Mouse (Mus musculus) heart, postnatal 36 days (tissue): ENCODE measurements around the gene Tmem126a. TPM values are rescaled to one million over a fixed set of nuclear protein-coding genes. Genes with fewer than 3 reads are reported as not detected.
A peak's percentile ranks its signal among the peaks of the same experiment; 100 is the strongest.

Source experiments
- DNase-seq, 2 experiments: peaks; one replicate each; pipeline ENCODE4 v3.0.0; 2021 to 2022
- intact Hi-C: fragments of 180-260 bp; cut with DNase I; formaldehyde crosslinking; loops from one replicate; pipeline ENCODE4 v1.15.1; 2025
- total RNA-seq, 2 experiments: library from RNA; stranded (reverse); gene quantifications; 2 replicates each; pipeline ENCODE4 v1.2.3; 2021

Gene Tmem126a
- total RNA-seq, 2 experiments from 2014 or later, result 120 to 136 TPM

DNA sequence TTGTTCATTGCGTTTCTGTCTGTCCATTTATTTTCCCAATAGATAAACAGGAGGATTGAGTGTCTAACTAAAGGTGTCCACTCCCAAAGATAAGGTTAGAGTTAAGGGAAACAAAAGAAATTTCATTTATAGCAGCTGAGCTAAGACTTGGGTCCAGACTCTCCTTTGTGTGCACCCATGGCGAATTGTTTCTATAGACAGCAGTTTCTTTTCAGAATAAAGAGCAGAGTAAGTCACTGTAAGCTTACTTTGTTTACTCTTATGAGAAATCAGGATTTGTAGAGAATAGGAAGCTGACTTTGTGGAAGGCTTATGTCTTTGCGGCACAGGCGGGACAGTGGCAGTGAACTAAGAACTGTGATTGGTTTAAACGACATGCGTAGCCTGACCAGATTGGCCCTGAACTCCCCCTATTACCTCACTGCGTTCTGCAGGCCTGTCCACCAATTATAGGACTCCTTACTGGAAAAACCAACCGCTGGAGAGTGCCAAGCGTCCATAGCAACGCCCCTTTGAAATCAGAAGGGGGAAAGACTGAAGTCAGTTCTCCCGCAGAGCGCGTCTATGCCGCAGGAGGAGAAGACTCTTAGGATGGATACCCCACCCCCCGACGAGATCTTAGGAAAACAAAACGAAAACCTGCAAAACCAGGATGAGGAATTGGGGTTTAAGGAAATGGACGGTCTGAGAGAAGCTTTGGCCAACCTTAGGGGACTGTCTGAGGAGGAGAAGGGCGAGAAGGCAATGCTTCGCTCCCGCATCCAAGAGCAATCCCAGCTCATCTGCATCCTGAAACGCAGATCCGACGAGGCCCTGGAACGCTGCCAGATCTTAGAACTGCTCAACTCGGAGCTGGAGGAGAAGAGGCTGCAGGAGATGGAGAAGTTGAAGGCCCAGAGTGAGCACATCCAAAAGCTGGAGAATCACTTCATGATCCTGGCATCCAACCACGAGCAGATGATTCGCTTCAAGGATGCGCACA lies 30.7 kb downstream of the Tmem126a start, which contains the start of gene Ccdc89:
Gene Ccdc89, plus strand, starts transcription at position 558 of the 982 bp plus-strand sequence.
- peak; percentile 75 to 78 for DNase-seq
- intact Hi-C loops, result loop anchor here (2.0 to 10.0 kb wide), 2 partner anchors 16 to 442 kb away; partner anchors contain the start of genes Crebzf and Eed

- DNase-seq, result peak; percentile 57 to 76
- intact Hi-C loops, result loop anchor here (1.0 to 5.0 kb wide), 4 partner anchors 11 to 413 kb away; partner anchors contain the start of gene Ccdc83
Observed at GRCm38 (mm10) chr7:90409934-90410333, 47.1 kb downstream of the Tmem126a start.

Other genes starting within 250 kb of the Tmem126a start
- gene Ccdc83, start 191.5 kb downstream of the Tmem126a start, total RNA-seq, result under 1 TPM; 0.24 to 0.28 TPM
- 1 to 10 TPM; 2.6 to 2.7 TPM for gene Sytl2, start 155.0 kb downstream of the Tmem126a start, total RNA-seq
- gene Ccdc89, start 30.7 kb downstream of the Tmem126a start, total RNA-seq, result under 1 TPM; 0.22 to 0.24 TPM
- 10 to 100 TPM; 18.5 to 21.5 TPM for gene Crebzf, start 14.5 kb downstream of the Tmem126a start, total RNA-seq
- 10 to 100 TPM; 24.7 to 25.6 TPM for gene Tmem126b, start 18.8 kb upstream of the Tmem126a start, total RNA-seq
- 1 to 10 TPM; 1.9 to 3.1 TPM for gene Dlg2, start 19.4 kb upstream of the Tmem126a start, total RNA-seq